Mouse (Mus musculus) CH12.LX (cell line): ENCODE data around the gene Plrg1. TPM values are rescaled to one million over a fixed set of nuclear protein-coding genes. Genes with fewer than 3 reads are reported as not detected.

Source experiments
- DNase-seq: peaks from one replicate; pipeline ENCODE4 v3.0.0-alpha.2; 2013; ENCODE audit errors: extremely low read depth
- H3K27ac ChIP-seq: 2 replicates; pipeline ENCODE4 v1.5.1; 2012; ENCODE audit warnings: low read depth, mild to moderate bottlenecking, control low read depth, moderate library complexity; ENCODE audit not compliant: insufficient read depth
- H3K27me3 ChIP-seq: replicated peaks from 2 replicates; pipeline ENCODE3; 2012; ENCODE audit warnings: inconsistent platforms
- H3K36me3 ChIP-seq, 2 experiments: replicated peaks in 1 of 2; 2 replicates each; pipeline versions ENCODE3 to v1.6.1; 2012; ENCODE audit warnings: inconsistent platforms in 1 of 2, low read length in 1 of 2, mild to moderate bottlenecking in 1 of 2, mixed read lengths in 1 of 2, moderate library complexity in 1 of 2; ENCODE audit not compliant: control insufficient read depth in 1 of 2, insufficient read depth in 1 of 2
- H3K4me1 ChIP-seq, 2 experiments: 2 replicates each; pipeline ENCODE4 v1.6.1; 2012; ENCODE audit warnings: inconsistent platforms in 1 of 2, moderate library complexity in 1 of 2; ENCODE audit not compliant: insufficient read depth in 2 of 2, control insufficient read depth in 1 of 2
- H3K4me2 ChIP-seq: 2 replicates; pipeline ENCODE4 v1.6.1; 2012; ENCODE audit warnings: low read depth, mild to moderate bottlenecking, control low read depth; ENCODE audit not compliant: poor library complexity, insufficient read depth, severe bottlenecking
- H3K4me3 ChIP-seq, 3 experiments: fragments of 150-350 bp in 1 of 3; sonication (generic) in 1 of 3; replicated peaks in 1 of 3; 2 replicates each; pipeline versions ENCODE3 to v1.5.1; 2011 to 2012; ENCODE audit warnings: low read depth in 2 of 3, low read length in 2 of 3, mild to moderate bottlenecking in 2 of 3, moderate library complexity in 2 of 3, control low read depth in 1 of 3, improper control_type of control experiment in 1 of 3, inconsistent platforms in 1 of 3, mixed read lengths in 1 of 3; ENCODE audit not compliant: poor library complexity in 1 of 3
- H3K79me2 ChIP-seq: replicated peaks from 2 replicates; pipeline ENCODE4 v1.6.1; 2012; ENCODE audit warnings: mild to moderate bottlenecking, moderate library complexity; ENCODE audit not compliant: control insufficient read depth, poor library complexity, insufficient read depth, severe bottlenecking; ENCODE audit errors: extremely low read depth
- H3K9ac ChIP-seq: 2 replicates; pipeline ENCODE4 v1.6.1; 2012; ENCODE audit warnings: low read depth, mild to moderate bottlenecking, control low read depth, moderate library complexity; ENCODE audit not compliant: insufficient read depth
- H3K9me3 ChIP-seq: replicated peaks from 2 replicates; pipeline ENCODE3; 2012; ENCODE audit warnings: low read length, inconsistent platforms, mixed read lengths
- BHLHE40 ChIP-seq: IDR thresholded peaks from 2 replicates; pipeline ENCODE4 v1.6.1; 2011; ENCODE audit warnings: mild to moderate bottlenecking, low read depth, low read length, improper control_type of control experiment
- CHD2 ChIP-seq: IDR thresholded peaks from 2 replicates; pipeline ENCODE4 v1.6.1; 2011; ENCODE audit warnings: low read length, improper control_type of control experiment
- ELF1 ChIP-seq: IDR thresholded peaks from 2 replicates; pipeline ENCODE4 v1.6.1; 2014; ENCODE audit warnings: low read depth, mild to moderate bottlenecking, inconsistent platforms, low read length, improper control_type of control experiment
- EP300 ChIP-seq: IDR thresholded peaks from 2 replicates; pipeline ENCODE4 v1.6.1; 2011; ENCODE audit warnings: low read length, improper control_type of control experiment
- ETS1 ChIP-seq: conservative IDR thresholded peaks from 2 replicates; pipeline ENCODE4 v1.6.1; 2012; ENCODE audit warnings: low read depth, mild to moderate bottlenecking, inconsistent platforms, low read length, improper control_type of control experiment, moderate library complexity
- GABPA ChIP-seq: IDR thresholded peaks from 2 replicates; pipeline ENCODE4 v1.6.1; 2012; ENCODE audit warnings: low read depth, low read length, improper control_type of control experiment, inconsistent platforms; ENCODE audit not compliant: insufficient replicate concordance
- IRF4 ChIP-seq: IDR thresholded peaks from 2 replicates; pipeline ENCODE4 v1.6.1; 2014; ENCODE audit warnings: low read depth, mild to moderate bottlenecking, inconsistent platforms, low read length, improper control_type of control experiment
- JUN ChIP-seq: IDR thresholded peaks from 2 replicates; pipeline ENCODE4 v1.6.1; 2011; ENCODE audit warnings: low read depth, mild to moderate bottlenecking, low read length, improper control_type of control experiment, moderate library complexity; ENCODE audit not compliant: insufficient read depth
- MAFK ChIP-seq: IDR thresholded peaks from 2 replicates; pipeline ENCODE4 v1.6.1; 2011; ENCODE audit warnings: low read length, improper control_type of control experiment; ENCODE audit not compliant: insufficient replicate concordance
- MAX ChIP-seq: IDR thresholded peaks from 2 replicates; pipeline ENCODE4 v1.6.1; 2011; ENCODE audit warnings: low read length, improper control_type of control experiment
- MAZ ChIP-seq: IDR thresholded peaks from 2 replicates; pipeline ENCODE4 v1.6.1; 2012; ENCODE audit warnings: low read depth, mild to moderate bottlenecking, inconsistent platforms, low read length, improper control_type of control experiment, moderate library complexity
- MXI1 ChIP-seq: IDR thresholded peaks from 2 replicates; pipeline ENCODE4 v1.6.1; 2011; ENCODE audit warnings: mild to moderate bottlenecking, low read depth, low read length, improper control_type of control experiment
- MYC ChIP-seq: IDR thresholded peaks from 2 replicates; pipeline ENCODE4 v1.6.1; 2011; ENCODE audit warnings: low read depth, mild to moderate bottlenecking, improper control_type of control experiment, low read length
- NELFE ChIP-seq: IDR thresholded peaks from 2 replicates; pipeline ENCODE4 v1.6.1; 2011; ENCODE audit warnings: low read depth, low read length, improper control_type of control experiment
- POLR2A ChIP-seq: IDR thresholded peaks from 2 replicates; pipeline ENCODE4 v1.6.1; 2011; ENCODE audit warnings: low read depth, mild to moderate bottlenecking, improper control_type of control experiment, low read length
- POLR2AphosphoS2 ChIP-seq: IDR thresholded peaks from 2 replicates; pipeline ENCODE4 v1.6.1; 2011; ENCODE audit warnings: low read depth, low read length, improper control_type of control experiment
- RCOR1 ChIP-seq: conservative IDR thresholded peaks from 2 replicates; pipeline ENCODE4 v1.6.1; 2012; ENCODE audit warnings: low read depth, mild to moderate bottlenecking, inconsistent platforms, low read length, improper control_type of control experiment
- TBP ChIP-seq: conservative IDR thresholded peaks from 2 replicates; pipeline ENCODE4 v1.6.1; 2011; ENCODE audit warnings: low read depth, low read length, improper control_type of control experiment
- USF1 ChIP-seq: IDR thresholded peaks from 2 replicates; pipeline ENCODE4 v1.6.1; 2014; ENCODE audit warnings: low read depth, mild to moderate bottlenecking, inconsistent platforms, low read length, improper control_type of control experiment
- USF2 ChIP-seq: conservative IDR thresholded peaks from 2 replicates; pipeline ENCODE4 v1.6.1; 2011; ENCODE audit warnings: low read depth, low read length, improper control_type of control experiment
- ZC3H11A ChIP-seq: IDR thresholded peaks from 2 replicates; pipeline ENCODE4 v1.6.1; 2012; ENCODE audit warnings: low read depth, mild to moderate bottlenecking, inconsistent platforms, low read length, improper control_type of control experiment
- ZMIZ1 ChIP-seq: IDR thresholded peaks from 2 replicates; pipeline ENCODE4 v1.6.1; 2012; ENCODE audit warnings: low read depth, mild to moderate bottlenecking, inconsistent platforms, low read length, improper control_type of control experiment
- ZNF384 ChIP-seq: IDR thresholded peaks from 2 replicates; pipeline ENCODE4 v1.6.1; 2012; ENCODE audit warnings: low read depth, low read length, improper control_type of control experiment, inconsistent platforms
- dilution Hi-C: fragments of 300-500 bp; cut with MboI; formaldehyde crosslinking; loops from 2 replicates; pipeline ENCODE4 v1.14.3; 2020; ENCODE audit warnings: low sequenced_read_pairs; ENCODE audit not compliant: extremely low pct_unique_long_range_greater_than_20kb, extremely low pct_ligation_motif_present
- in situ Hi-C: fragments of 300-500 bp; cut with MboI; formaldehyde crosslinking; loops from 3 replicates; pipeline ENCODE4 v1.14.3; 2019; ENCODE audit warnings: low sequenced_read_pairs, low pct_ligation_motif_present, low pct_unique_long_range_greater_than_20kb, mixed read lengths
- polyA plus RNA-seq: library from polyadenylated mRNA; unstranded; fragments of >175 nt; gene quantifications from 2 replicates; pipeline ENCODE4 v1.2.1, GENCODE M21; 2012; ENCODE audit warnings: low read depth; ENCODE audit not compliant: insufficient read length
- total RNA-seq, 2 experiments: library from RNA; depleted of rRNA; stranded (reverse); fragments of 300-350 nt in 1 of 2; fragments of >200 nt in 1 of 2; gene quantifications; 2 replicates each; pipeline ENCODE4 v1.2.3; 2012 to 2014

The Plrg1 gene
- total and polyA plus RNA-seq, 3 experiments: 93.1 to 128 (median 108) TPM

GRCm38 (mm10) chr3:83013951-83014350, 41.4 kb upstream of the Plrg1 start:
- Histone ChIP-seq H3K4me3 (no peak overlapping the region), H3K79me2 (no peaks in the 10 kb centered on the region), H3K27ac (no peak overlapping the region)
- DNase-seq: no peak
- no peak for TF ChIP-seq GABPA
- TF ChIP-seq, all 38 proteins: peak for 0
- H3K4me2 ChIP-seq: no peak overlapping the region
- H3K9me3 ChIP-seq: no peaks in the 10 kb centered on the region
- in situ Hi-C loops: no loop called here
- no peaks in the 10 kb centered on the region for H3K4me1 ChIP-seq
- no peaks in the 10 kb centered on the region for H3K27me3 ChIP-seq
- H3K9ac ChIP-seq: no peak overlapping the region
- dilution Hi-C loops: no loop called here
- no peaks in the 10 kb centered on the region for H3K36me3 ChIP-seq

- H3K27ac ChIP-seq: no peak overlapping the region
- no peak overlapping the region for H3K9ac ChIP-seq
- H3K27me3 ChIP-seq: no peaks in the 10 kb centered on the region
- no peak for DNase-seq
- in situ Hi-C loops: no loop called here
- H3K4me3 ChIP-seq: no peak overlapping the region
- H3K9me3 ChIP-seq: no peaks in the 10 kb centered on the region
- no peaks in the 10 kb centered on the region for H3K4me1 ChIP-seq
- TF ChIP-seq USF1: no peak
- no peak for TF ChIP-seq MAFK
- no peak for TF ChIP-seq MXI1
- TF ChIP-seq ZNF384: no peak
- TF ChIP-seq MAZ: no peak
- no peak for TF ChIP-seq IRF4
- TF ChIP-seq ZC3H11A: no peak
- no peak for TF ChIP-seq TBP
- no peak for TF ChIP-seq ELF1
- TF ChIP-seq USF2: no peak
- no peak for TF ChIP-seq NELFE
- no peak for TF ChIP-seq MAX
- TF ChIP-seq BHLHE40: no peak
- no peak for TF ChIP-seq POLR2AphosphoS2
- TF ChIP-seq, all 38 proteins: peak for 0
- dilution Hi-C loops: no loop called here
- Histone ChIP-seq H3K36me3 (no peaks in the 10 kb centered on the region), H3K79me2 (no peaks in the 10 kb centered on the region), H3K4me2 (no peak overlapping the region)
Measured at GRCm38 (mm10) chr3:83016236-83016635, 39.1 kb upstream of the Plrg1 start.

- Histone ChIP-seq H3K4me2 (no peak overlapping the region), H3K36me3 (no peaks in the 10 kb centered on the region), H3K27me3 (no peaks in the 10 kb centered on the region), H3K9me3 (no peaks in the 10 kb centered on the region), H3K79me2 (no peaks in the 10 kb centered on the region), H3K9ac (no peak overlapping the region), H3K4me1 (no peaks in the 10 kb centered on the region), H3K27ac (no peak overlapping the region), H3K4me3 (no peak overlapping the region)
- in situ Hi-C loops (no loop called here), dilution Hi-C loops (no loop called here)
- DNase-seq: no peak
- TF ChIP-seq USF2: no peak
- no peak for TF ChIP-seq ZMIZ1
- TF ChIP-seq NELFE: no peak
- no peak for TF ChIP-seq EP300
- no peak for TF ChIP-seq ETS1
- no peak for TF ChIP-seq CHD2
- no peak for TF ChIP-seq JUN
- TF ChIP-seq RCOR1: no peak
- no peak for TF ChIP-seq ZNF384
- TF ChIP-seq MYC: no peak
- TF ChIP-seq POLR2A: no peak
- TF ChIP-seq, all 38 proteins: peak for 0
Measured at GRCm38 (mm10) chr3:83020387-83020786, 34.9 kb upstream of the Plrg1 start.
